Mouse (Mus musculus): ENCODE data around the gene Med8. TPM values are rescaled to one million over a fixed set of nuclear protein-coding genes. Genes with fewer than 3 reads are reported as not detected.

Med8 gene
- total RNA-seq, 2 experiments from 2014 or later, result 35.7 to 47.1 TPM

GRCm38 (mm10) chr4:118446415-118447153 is 37.4 kb downstream of the Med8 start:
- no peak for DNase-seq (ENCODE audit: low spot score)
- intact Hi-C loops (cut with DNase I), result loop anchor here (5.0 kb wide), 2 partner anchors 41 to 71 kb away; no protein-coding TSS in a partner anchor

DNA sequence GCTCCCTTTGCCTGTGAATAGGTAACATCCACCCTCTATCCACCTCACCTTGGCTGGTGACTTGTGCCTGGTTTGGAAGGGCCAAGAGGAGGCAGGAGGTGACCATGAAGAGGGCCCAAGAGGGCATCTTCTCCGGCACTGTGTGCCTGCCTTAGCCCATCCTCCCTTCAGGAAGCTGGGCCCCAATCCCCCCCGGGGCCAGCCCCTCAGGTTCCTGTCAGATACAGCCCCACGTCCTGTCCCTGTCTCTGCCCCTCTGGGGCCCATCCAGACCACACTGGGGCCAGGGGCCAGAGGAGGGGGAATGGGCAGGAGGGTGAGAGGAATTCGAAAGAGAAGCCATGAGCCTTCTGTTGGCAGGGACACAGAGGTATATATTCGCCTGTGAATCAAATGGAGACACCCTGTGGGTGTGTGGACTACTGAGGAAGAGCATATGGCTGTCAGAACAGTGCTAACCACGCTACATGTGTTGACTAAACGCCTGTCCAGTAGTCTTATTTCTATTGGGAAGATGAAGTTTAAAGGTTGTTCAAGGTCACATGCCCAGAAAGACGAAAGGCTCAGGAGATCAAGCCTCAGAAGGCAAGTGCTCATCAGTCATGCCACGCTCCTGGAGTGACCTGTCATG is 48.3 kb downstream of the Med8 start, which contains the start of gene Mpl:
Mpl (minus strand) TSS at position 169 of the 631 bp plus-strand sequence.
- DNase-seq (ENCODE audit: low spot score), result no peak
- intact Hi-C loops (cut with DNase I), result no loop called here

DNA sequence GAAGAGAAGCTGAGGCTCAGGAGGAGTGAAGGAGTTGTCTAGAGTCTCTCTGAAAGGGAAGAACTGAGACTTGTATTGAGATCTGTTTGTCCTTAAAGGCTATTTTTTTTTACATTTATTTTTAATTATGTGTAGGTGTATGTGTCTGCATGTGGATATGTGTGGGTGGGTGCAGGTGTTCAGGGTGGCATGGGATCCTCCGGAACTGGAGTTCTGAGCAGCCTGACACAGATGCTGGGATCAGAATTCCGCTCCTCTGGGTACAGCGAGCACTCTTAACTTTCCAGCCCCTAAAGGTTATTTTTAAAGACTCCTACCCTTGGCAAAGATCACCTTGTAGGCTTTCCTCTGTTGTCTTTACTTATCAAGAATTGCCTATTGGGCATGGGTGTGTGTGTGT is 55.8 kb downstream of the Med8 start:
- intact Hi-C loops (cut with DNase I), result no loop called here
- DNase-seq (ENCODE audit: low spot score), result no peak

Other genes with a start within 250 kb of the Med8 start
- 10 to 100 TPM; 26.1 to 28.2 TPM for gene Kdm4a, start 229.3 kb upstream of the Med8 start, total RNA-seq (2021)
- gene Ptprf, start 117.9 kb upstream of the Med8 start, total RNA-seq (2021), result 10 to 100 TPM in 1 of 2 experiments, 1 to 10 TPM in 1; 9.8 to 10.2 TPM
- gene Szt2, start 64 bp upstream of the Med8 start, total RNA-seq (2021), result 10 to 100 TPM; 11.3 to 13.1 TPM
- gene Elovl1, start 18.8 kb downstream of the Med8 start, total RNA-seq (2021), result 10 to 100 TPM; 17.8 to 19.4 TPM
- gene Cdc20, start 28.0 kb downstream of the Med8 start, total RNA-seq (2021), result 1 to 10 TPM; 1.5 to 2.3 TPM
- gene Mpl, start 48.2 kb downstream of the Med8 start, total RNA-seq (2021), result under 1 TPM; 0.21 to 0.42 TPM
- 10 to 100 TPM; 64.0 to 75.8 TPM for gene Tie1, start 80.7 kb downstream of the Med8 start, total RNA-seq (2021)
- gene 2610528J11Rik, start 117.7 kb downstream of the Med8 start, total RNA-seq (2021), result not detected
- gene Tmem125, start 134.7 kb downstream of the Med8 start, total RNA-seq (2021), result under 1 TPM in 1 of 2 experiments, not detected in 1; 0.17 TPM
- gene Cfap57, start 211.4 kb downstream of the Med8 start, total RNA-seq (2021), result under 1 TPM in 1 of 2 experiments, not detected in 1; 0.05 TPM
- gene Ebna1bp2, start 211.5 kb downstream of the Med8 start, total RNA-seq (2021), result 10 to 100 TPM; 36.6 to 38.2 TPM
- gene Olfr62, start 249.6 kb downstream of the Med8 start, total RNA-seq (2021), result not detected

Measured in heart, postnatal 25 days (tissue).